Mouse (Mus musculus) embryo, embryonic 10.5 days (tissue): ENCODE measurements at regions not wholly inside any gene's neighbourhood (a gene's known extent, or its start where the extent isn't known, plus 50 kb on each side); places are given as distances from the start of the nearest gene placed in this dataset.
A peak's percentile ranks its signal among the peaks of the same experiment; 100 is the strongest.

ENCODE experiments used
- DNase-seq: peaks from one replicate; pipeline ENCODE4 v3.0.0-alpha.2; 2015; ENCODE audit warnings: low spot score

- DNase-seq, result peak; percentile 51
Measured at GRCm38 (mm10) chrX:143462632-143463031, 55.8 kb upstream of the Pak3 start.

GRCm38 (mm10) chrX:143448636-143449346 lies 54.7 kb upstream of the Chrdl1 start:
- DNase-seq, result peak; percentile 54

- DNase-seq, result peak; percentile 77
Measured at GRCm38 (mm10) chrX:143444581-143444980, 50.5 kb upstream of the Chrdl1 start.
